Mouse (Mus musculus) G1E (cell line): ENCODE data around the gene Cnnm3. TPM values are rescaled to one million over a fixed set of nuclear protein-coding genes. Genes with fewer than 3 reads are reported as not detected.

Source experiments
- ATAC-seq: 2 replicates; pipeline ENCODE4 v1.8.0; 2016; ENCODE audit warnings: mild to moderate bottlenecking; ENCODE audit not compliant: insufficient number of reproducible peaks, poor library complexity, low FRiP score, severe bottlenecking; ENCODE audit errors: extremely low read depth
- DNase-seq: peaks from one replicate; pipeline ENCODE4 v3.0.0; 2012; ENCODE audit warnings: low spot score
- H3K27me3 ChIP-seq: 2 replicates; pipeline ENCODE4 v1.6.1; 2012; ENCODE audit warnings: mild to moderate bottlenecking, low read length, inconsistent platforms; ENCODE audit not compliant: insufficient read depth
- H3K36me3 ChIP-seq: replicated peaks from 2 replicates; pipeline ENCODE3; 2012; ENCODE audit warnings: mild to moderate bottlenecking, inconsistent platforms
- H3K4me1 ChIP-seq: 2 replicates; pipeline ENCODE4 v1.6.1; 2012; ENCODE audit warnings: low read depth, low read length, inconsistent platforms, mixed read lengths; ENCODE audit not compliant: insufficient read depth
- H3K4me3 ChIP-seq: 2 replicates; pipeline ENCODE4 v1.5.1; 2012; ENCODE audit warnings: low read depth, mild to moderate bottlenecking, inconsistent platforms, low read length, moderate library complexity, mixed read lengths
- H3K9me3 ChIP-seq: replicated peaks from 2 replicates; pipeline ENCODE4 v1.6.1; 2012; ENCODE audit warnings: inconsistent platforms
- CTCF ChIP-seq: IDR thresholded peaks from 2 replicates; pipeline ENCODE4 v1.5.1; 2012; ENCODE audit warnings: low read depth, low read length, inconsistent platforms, mixed read lengths
- GATA1 ChIP-seq: IDR thresholded peaks from 2 replicates; pipeline ENCODE4 v1.6.1; 2012; ENCODE audit warnings: borderline replicate concordance, low read length, inconsistent platforms, mixed read lengths
- GATA2 ChIP-seq: IDR thresholded peaks from 2 replicates; pipeline ENCODE4 v1.6.1; 2012; ENCODE audit warnings: low read depth, low read length, inconsistent platforms, borderline replicate concordance
- POLR2AphosphoS5 ChIP-seq: IDR thresholded peaks from 2 replicates; pipeline ENCODE4 v1.6.1; 2012; ENCODE audit warnings: low read depth, low read length, inconsistent platforms; ENCODE audit not compliant: insufficient replicate concordance
- TAL1 ChIP-seq: conservative IDR thresholded peaks from 2 replicates; pipeline ENCODE4 v1.6.1; 2012; ENCODE audit warnings: low read depth, low read length, inconsistent platforms, mixed read lengths
- polyA plus RNA-seq: library from polyadenylated mRNA; stranded (reverse); fragments of >175 nt; gene quantifications from 2 replicates; pipeline ENCODE4 v1.2.3, GENCODE M21; 2012
- total RNA-seq, 2 experiments: library from RNA; stranded (forward) in 1 of 2; stranded (reverse) in 1 of 2; fragments of 200-1000 nt in 1 of 2; fragments of >200 nt in 1 of 2; fragmentation: Nextera tagmentation in 1 of 2; gene quantifications; 2 replicates each; pipeline ENCODE4 v1.2.3; 2014 to 2017

Gene Cnnm3
- total and polyA plus RNA-seq, 3 experiments = 7.5 to 39.0 (median 28.2) TPM

GRCm38 (mm10) chr1:36574196-36574955, 62.7 kb downstream of the Cnnm3 start:
- H3K36me3 ChIP-seq = no peaks in the 10 kb centered on the region
- H3K9me3 ChIP-seq = no peaks in the 10 kb centered on the region
- no peak for DNase-seq
- peaks cover 40% of the 10 kb centered on the region for H3K27me3 ChIP-seq
- ATAC-seq = no peak
- no peaks in the 10 kb centered on the region for H3K4me1 ChIP-seq
- no peak overlapping the region for H3K4me3 ChIP-seq
- TF ChIP-seq CTCF = no peak
- no peak for TF ChIP-seq GATA1
- TF ChIP-seq GATA2 = no peak
- TF ChIP-seq POLR2AphosphoS5 = no peak
- no peak for TF ChIP-seq TAL1

GRCm38 (mm10) chr1:36575347-36575746, 63.7 kb downstream of the Cnnm3 start:
- TF ChIP-seq GATA2 = no peak
- TF ChIP-seq TAL1 = no peak
- no peak for TF ChIP-seq POLR2AphosphoS5
- no peak for TF ChIP-seq GATA1
- TF ChIP-seq CTCF = no peak
- ATAC-seq (no peak), DNase-seq (no peak)
- no peaks in the 10 kb centered on the region for H3K9me3 ChIP-seq
- no peak overlapping the region for H3K4me3 ChIP-seq
- no peaks in the 10 kb centered on the region for H3K4me1 ChIP-seq
- no peaks in the 10 kb centered on the region for H3K36me3 ChIP-seq
- H3K27me3 ChIP-seq = peaks cover 46% of the 10 kb centered on the region

- H3K36me3 ChIP-seq = no peaks in the 10 kb centered on the region
- H3K4me3 ChIP-seq = no peak overlapping the region
- peaks cover 52% of the 10 kb centered on the region for H3K27me3 ChIP-seq
- H3K4me1 ChIP-seq = no peaks in the 10 kb centered on the region
- no peaks in the 10 kb centered on the region for H3K9me3 ChIP-seq
- ATAC-seq (no peak), DNase-seq (no peak)
- TF ChIP-seq GATA2 = no peak
- no peak for TF ChIP-seq POLR2AphosphoS5
- no peak for TF ChIP-seq CTCF
- TF ChIP-seq TAL1 = no peak
- no peak for TF ChIP-seq GATA1
Measured at GRCm38 (mm10) chr1:36576991-36577675, 65.5 kb downstream of the Cnnm3 start.

Other genes with a start within 250 kb of the Cnnm3 start
- gene Neurl3, start 237.2 kb upstream of the Cnnm3 start, total RNA-seq (2014; fragmentation: Nextera tagmentation) = 140 and 142 TPM in 2 replicates
- 91.7 and 120 TPM in 2 replicates for gene Neurl3, start 237.2 kb upstream of the Cnnm3 start, total RNA-seq (2017)
- 35.1 and 38.7 TPM in 2 replicates for gene Neurl3, start 237.2 kb upstream of the Cnnm3 start, polyA plus RNA-seq
- 5.5 and 8.7 TPM in 2 replicates for gene Arid5a, start 204.1 kb upstream of the Cnnm3 start, total RNA-seq (2014; fragmentation: Nextera tagmentation)
- 8.2 and 8.4 TPM in 2 replicates for gene Arid5a, start 204.1 kb upstream of the Cnnm3 start, total RNA-seq (2017)
- gene Arid5a, start 204.1 kb upstream of the Cnnm3 start, polyA plus RNA-seq = 32.1 and 33.6 TPM in 2 replicates
- 40.9 and 47.3 TPM in 2 replicates for gene Kansl3, start 142.7 kb upstream of the Cnnm3 start, total RNA-seq (2014; fragmentation: Nextera tagmentation)
- 43.3 and 48.7 TPM in 2 replicates for gene Kansl3, start 142.7 kb upstream of the Cnnm3 start, total RNA-seq (2017)
- 35.9 and 50.0 TPM in 2 replicates for gene Kansl3, start 142.7 kb upstream of the Cnnm3 start, polyA plus RNA-seq
- not detected in 2 replicates for gene Fer1l5, start 139.6 kb upstream of the Cnnm3 start, total RNA-seq (2014; fragmentation: Nextera tagmentation)
- gene Fer1l5, start 139.6 kb upstream of the Cnnm3 start, total RNA-seq (2017) = 0.06 TPM in 1 of 2 replicates, not detected in the other
- gene Fer1l5, start 139.6 kb upstream of the Cnnm3 start, polyA plus RNA-seq = not detected in 2 replicates
- 41.5 and 50.6 TPM in 2 replicates for gene Lman2l, start 66.6 kb upstream of the Cnnm3 start, total RNA-seq (2014; fragmentation: Nextera tagmentation)
- gene Lman2l, start 66.6 kb upstream of the Cnnm3 start, total RNA-seq (2017) = 6.0 and 6.5 TPM in 2 replicates
- 12.4 and 13.3 TPM in 2 replicates for gene Lman2l, start 66.6 kb upstream of the Cnnm3 start, polyA plus RNA-seq
- 6.7 and 8.6 TPM in 2 replicates for gene Cnnm4, start 40.2 kb upstream of the Cnnm3 start, total RNA-seq (2014; fragmentation: Nextera tagmentation)
- 3.9 and 4.5 TPM in 2 replicates for gene Cnnm4, start 40.2 kb upstream of the Cnnm3 start, total RNA-seq (2017)
- 2.4 and 3.1 TPM in 2 replicates for gene Cnnm4, start 40.2 kb upstream of the Cnnm3 start, polyA plus RNA-seq
- gene Ankrd23, start 25.0 kb downstream of the Cnnm3 start, total RNA-seq (2014; fragmentation: Nextera tagmentation) = 12.0 and 14.2 TPM in 2 replicates
- 14.8 and 16.6 TPM in 2 replicates for gene Ankrd23, start 25.0 kb downstream of the Cnnm3 start, total RNA-seq (2017)
- gene Ankrd23, start 25.0 kb downstream of the Cnnm3 start, polyA plus RNA-seq = 9.1 and 10.9 TPM in 2 replicates
- gene Gm42417, start 27.6 kb downstream of the Cnnm3 start, total RNA-seq (2014; fragmentation: Nextera tagmentation) = not detected in 2 replicates
- gene Gm42417, start 27.6 kb downstream of the Cnnm3 start, total RNA-seq (2017) = not detected in 2 replicates
- gene Gm42417, start 27.6 kb downstream of the Cnnm3 start, polyA plus RNA-seq = 0.15 and 0.25 TPM in 2 replicates
- gene Ankrd39, start 35.6 kb downstream of the Cnnm3 start, total RNA-seq (2014; fragmentation: Nextera tagmentation) = 9.9 and 15.7 TPM in 2 replicates
- gene Ankrd39, start 35.6 kb downstream of the Cnnm3 start, total RNA-seq (2017) = 11.9 and 12.3 TPM in 2 replicates
- 15.7 and 17.3 TPM in 2 replicates for gene Ankrd39, start 35.6 kb downstream of the Cnnm3 start, polyA plus RNA-seq
- gene Sema4c, start 46.5 kb downstream of the Cnnm3 start, total RNA-seq (2014; fragmentation: Nextera tagmentation) = not detected in 2 replicates
- 0.17 and 0.87 TPM in 2 replicates for gene Sema4c, start 46.5 kb downstream of the Cnnm3 start, total RNA-seq (2017)
- gene Sema4c, start 46.5 kb downstream of the Cnnm3 start, polyA plus RNA-seq = not detected in 2 replicates
- not detected in 2 replicates for gene Fam178b, start 171.3 kb downstream of the Cnnm3 start, total RNA-seq (2014; fragmentation: Nextera tagmentation)
- gene Fam178b, start 171.3 kb downstream of the Cnnm3 start, total RNA-seq (2017) = 0.12 TPM in 1 of 2 replicates, not detected in the other
- not detected in 2 replicates for gene Fam178b, start 171.3 kb downstream of the Cnnm3 start, polyA plus RNA-seq
- gene Cox5b, start 179.6 kb downstream of the Cnnm3 start, total RNA-seq (2014; fragmentation: Nextera tagmentation) = 295 and 316 TPM in 2 replicates
- gene Cox5b, start 179.6 kb downstream of the Cnnm3 start, total RNA-seq (2017) = 516 and 777 TPM in 2 replicates
- 1,994 and 2,669 TPM in 2 replicates for gene Cox5b, start 179.6 kb downstream of the Cnnm3 start, polyA plus RNA-seq
- gene 4933424G06Rik, start 198.3 kb downstream of the Cnnm3 start, total RNA-seq (2014; fragmentation: Nextera tagmentation) = 0.75 TPM in 1 of 2 replicates, not detected in the other
- gene 4933424G06Rik, start 198.3 kb downstream of the Cnnm3 start, total RNA-seq (2017) = 0.17 and 0.38 TPM in 2 replicates
- not detected in 2 replicates for gene 4933424G06Rik, start 198.3 kb downstream of the Cnnm3 start, polyA plus RNA-seq
- 50.8 and 54.1 TPM in 2 replicates for gene Actr1b, start 202.6 kb downstream of the Cnnm3 start, total RNA-seq (2014; fragmentation: Nextera tagmentation)
- 87.4 and 94.2 TPM in 2 replicates for gene Actr1b, start 202.6 kb downstream of the Cnnm3 start, total RNA-seq (2017)
- gene Actr1b, start 202.6 kb downstream of the Cnnm3 start, polyA plus RNA-seq = 66.2 and 68.0 TPM in 2 replicates
- gene Zap70, start 249.9 kb downstream of the Cnnm3 start, total RNA-seq (2014; fragmentation: Nextera tagmentation) = not detected in 2 replicates
- not detected in 2 replicates for gene Zap70, start 249.9 kb downstream of the Cnnm3 start, total RNA-seq (2017)
- gene Zap70, start 249.9 kb downstream of the Cnnm3 start, polyA plus RNA-seq = 0.08 TPM in 1 of 2 replicates, not detected in the other